ENCODE assay signal across 31 mouse cellular contexts in the genomic region with DNA sequence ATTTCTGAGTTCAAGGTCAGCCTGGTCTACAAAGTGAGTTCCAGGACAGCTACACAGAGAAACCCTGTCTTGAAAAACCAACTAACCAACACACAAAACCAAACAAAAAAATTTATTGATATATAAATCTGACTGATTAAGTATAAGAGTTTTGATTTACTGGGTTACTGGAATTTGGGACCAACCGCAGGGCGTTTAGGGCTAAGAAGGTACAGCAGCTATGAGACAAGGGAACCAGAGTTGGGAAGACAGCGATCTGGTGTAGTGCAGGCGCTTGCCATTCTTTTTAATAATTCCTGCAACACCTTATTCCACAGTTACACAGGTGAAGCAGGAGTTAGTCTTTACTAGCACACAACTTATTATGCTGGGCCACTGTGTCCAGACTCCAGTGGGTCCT. TPM values are rescaled to one million over a fixed set of nuclear protein-coding genes. Genes with fewer than 3 reads are reported as not detected.
"Had no signal": no experiment of that assay in that cellular context is flagged by ENCODE, and none has a peak within 500 bp of the region (broad histone marks: within the 10 kb centered on the region; RNA-seq: fewer than 3 reads in every experiment).

No protein-coding gene starts in this region.

RNA-seq across cellular contexts. Expression of gene Smok2a, which starts 19.4 kb away (rescaled TPM):
- polyA plus RNA-seq: limb, embryonic 10.5 days; limb, embryonic 11.5 days; limb, embryonic 12.5 days; limb, embryonic 13.5 days; limb, embryonic 14.5 days; limb, embryonic 15.5 days; liver, adult 2 months; liver, embryonic 11.5 days; liver, embryonic 12.5 days; liver, embryonic 13.5 days; liver, embryonic 14.5 days; liver, embryonic 15.5 days; liver, embryonic 16.5 days; liver, postnatal 0 days; lung, adult 2 months; lung, embryonic 14.5 days; lung, embryonic 15.5 days; lung, embryonic 16.5 days; lung, postnatal 0 days; macrophage; midbrain, embryonic 10.5 days; midbrain, embryonic 11.5 days; midbrain, embryonic 12.5 days; midbrain, embryonic 13.5 days; midbrain, embryonic 14.5 days; midbrain, embryonic 15.5 days; midbrain, embryonic 16.5 days; midbrain, postnatal 0 days; myocyte; neural tube, embryonic 11.5 days; neural tube, embryonic 12.5 days had no signal

RNA-seq across cellular contexts. Expression of gene Smok2b, which starts 28.5 kb away (rescaled TPM):
- polyA plus RNA-seq: limb, embryonic 10.5 days; limb, embryonic 11.5 days; limb, embryonic 12.5 days; limb, embryonic 13.5 days; limb, embryonic 14.5 days; limb, embryonic 15.5 days; liver, adult 2 months; liver, embryonic 11.5 days; liver, embryonic 12.5 days; liver, embryonic 13.5 days; liver, embryonic 14.5 days; liver, embryonic 15.5 days; liver, embryonic 16.5 days; liver, postnatal 0 days; lung, adult 2 months; lung, embryonic 14.5 days; lung, embryonic 15.5 days; lung, embryonic 16.5 days; lung, postnatal 0 days; macrophage; midbrain, embryonic 10.5 days; midbrain, embryonic 11.5 days; midbrain, embryonic 12.5 days; midbrain, embryonic 13.5 days; midbrain, embryonic 14.5 days; midbrain, embryonic 15.5 days; midbrain, embryonic 16.5 days; midbrain, postnatal 0 days; myocyte; neural tube, embryonic 11.5 days; neural tube, embryonic 12.5 days had no signal
